Mouse (Mus musculus): ENCODE measurements around the gene Rab36. TPM values are rescaled to one million over a fixed set of nuclear protein-coding genes. Genes with fewer than 3 reads are reported as not detected.
A peak's percentile ranks its signal among the peaks of the same experiment; 100 is the strongest.

Gene Rab36
- polyA plus RNA-seq, 1 experiment from 2014 or later: 8.6 TPM

- Histone ChIP-seq H3K36me3 (ENCODE audit: control insufficient read depth, insufficient read depth, low read length) (no peaks in the 10 kb centered on the region), H3K9me3 (ENCODE audit: control insufficient read depth, low read length) (no peaks in the 10 kb centered on the region), H3K27me3 (ENCODE audit: control insufficient read depth, insufficient read depth, low read length) (no peaks in the 10 kb centered on the region), H3K4me3 (ENCODE audit: low read depth, low read length) (no peak overlapping the region), H3K4me1 (ENCODE audit: control insufficient read depth, insufficient read depth, low read length) (peaks cover 9% of the 10 kb centered on the region), H3K4me2 (ENCODE audit: low read depth) (no peak overlapping the region), H3K27ac (ENCODE audit: low read depth, low read length) (no peak overlapping the region), H3K9ac (ENCODE audit: low read length) (no peak overlapping the region)
- no peak for DNase-seq (ENCODE audit: low spot score)
- WGBS: 59% methylated on average over 8 of the region's 8 CpGs
- peak; percentile 27; the same call in 1 of the 2 replicates for ATAC-seq (ENCODE audit: insufficient read depth, low FRiP score, low TSS enrichment)
Measured at GRCm38 (mm10) chr10:75006889-75007662, 29.8 kb upstream of the Rab36 start.

- peaks cover 9% of the 10 kb centered on the region for H3K4me1 ChIP-seq (ENCODE audit: control insufficient read depth, insufficient read depth, low read length)
- DNase-seq (ENCODE audit: low spot score) (no peak), ATAC-seq (ENCODE audit: insufficient read depth, low FRiP score, low TSS enrichment) (no peak)
- no peaks in the 10 kb centered on the region for H3K9me3 ChIP-seq (ENCODE audit: control insufficient read depth, low read length)
- no peak overlapping the region for H3K4me2 ChIP-seq (ENCODE audit: low read depth)
- H3K36me3 ChIP-seq (ENCODE audit: control insufficient read depth, insufficient read depth, low read length): no peaks in the 10 kb centered on the region
- WGBS: 90% methylated on average over 15 of the region's 15 CpGs
- H3K9ac ChIP-seq (ENCODE audit: low read length): no peak overlapping the region
- no peak overlapping the region for H3K27ac ChIP-seq (ENCODE audit: low read depth, low read length)
- H3K4me3 ChIP-seq (ENCODE audit: low read depth, low read length): no peak overlapping the region
- no peaks in the 10 kb centered on the region for H3K27me3 ChIP-seq (ENCODE audit: control insufficient read depth, insufficient read depth, low read length)
Measured at GRCm38 (mm10) chr10:75010704-75011103, 26.2 kb upstream of the Rab36 start.

- ATAC-seq (ENCODE audit: insufficient read depth, low FRiP score, low TSS enrichment): no peak
- Histone ChIP-seq H3K4me2 (ENCODE audit: low read depth) (no peak overlapping the region), H3K9me3 (ENCODE audit: control insufficient read depth, low read length) (no peaks in the 10 kb centered on the region), H3K9ac (ENCODE audit: low read length) (no peak overlapping the region), H3K27me3 (ENCODE audit: control insufficient read depth, insufficient read depth, low read length) (no peaks in the 10 kb centered on the region), H3K4me1 (ENCODE audit: control insufficient read depth, insufficient read depth, low read length) (no peaks in the 10 kb centered on the region), H3K27ac (ENCODE audit: low read depth, low read length) (no peak overlapping the region), H3K4me3 (ENCODE audit: low read depth, low read length) (no peak overlapping the region), H3K36me3 (ENCODE audit: control insufficient read depth, insufficient read depth, low read length) (no peaks in the 10 kb centered on the region)
- DNase-seq (ENCODE audit: low spot score): no peak
- WGBS: 65% methylated on average over 14 of the region's 14 CpGs
Measured at GRCm38 (mm10) chr10:75015465-75015864, 21.4 kb upstream of the Rab36 start.

GRCm38 (mm10) chr10:75016481-75016880 lies 20.4 kb upstream of the Rab36 start:
- H3K4me1 ChIP-seq (ENCODE audit: control insufficient read depth, insufficient read depth, low read length): no peaks in the 10 kb centered on the region
- H3K4me2 ChIP-seq (ENCODE audit: low read depth): no peak overlapping the region
- no peak overlapping the region for H3K9ac ChIP-seq (ENCODE audit: low read length)
- no peak for ATAC-seq (ENCODE audit: insufficient read depth, low FRiP score, low TSS enrichment)
- no peaks in the 10 kb centered on the region for H3K9me3 ChIP-seq (ENCODE audit: control insufficient read depth, low read length)
- DNase-seq (ENCODE audit: low spot score): no peak
- no peaks in the 10 kb centered on the region for H3K36me3 ChIP-seq (ENCODE audit: control insufficient read depth, insufficient read depth, low read length)
- 92% methylated on average over 4 of the region's 4 CpGs for WGBS
- no peaks in the 10 kb centered on the region for H3K27me3 ChIP-seq (ENCODE audit: control insufficient read depth, insufficient read depth, low read length)
- no peak overlapping the region for H3K27ac ChIP-seq (ENCODE audit: low read depth, low read length)
- H3K4me3 ChIP-seq (ENCODE audit: low read depth, low read length): no peak overlapping the region

GRCm38 (mm10) chr10:75020271-75020670 lies 16.6 kb upstream of the Rab36 start:
- H3K27me3 ChIP-seq (ENCODE audit: control insufficient read depth, insufficient read depth, low read length): no peaks in the 10 kb centered on the region
- 80% methylated on average over 2 of the region's 2 CpGs for WGBS
- no peak for ATAC-seq (ENCODE audit: insufficient read depth, low FRiP score, low TSS enrichment)

GRCm38 (mm10) chr10:75021138-75021537 lies 15.7 kb upstream of the Rab36 start:
- Histone ChIP-seq H3K27me3 (ENCODE audit: control insufficient read depth, insufficient read depth, low read length) (no peaks in the 10 kb centered on the region), H3K4me1 (ENCODE audit: control insufficient read depth, insufficient read depth, low read length) (no peaks in the 10 kb centered on the region), H3K9me3 (ENCODE audit: control insufficient read depth, low read length) (no peaks in the 10 kb centered on the region), H3K9ac (ENCODE audit: low read length) (no peak overlapping the region), H3K27ac (ENCODE audit: low read depth, low read length) (no peak overlapping the region), H3K36me3 (ENCODE audit: control insufficient read depth, insufficient read depth, low read length) (no peaks in the 10 kb centered on the region), H3K4me2 (ENCODE audit: low read depth) (no peak overlapping the region), H3K4me3 (ENCODE audit: low read depth, low read length) (no peak overlapping the region)
- WGBS: 13% methylated on average over 6 of the region's 6 CpGs
- ATAC-seq (ENCODE audit: insufficient read depth, low FRiP score, low TSS enrichment): no peak
- DNase-seq (ENCODE audit: low spot score): peak; percentile 80

More at GRCm38 (mm10) chr10:75020271-75020670, 16.6 kb upstream of the Rab36 start:
- H3K4me3 ChIP-seq (ENCODE audit: low read depth, low read length): no peak overlapping the region
- H3K9me3 ChIP-seq (ENCODE audit: control insufficient read depth, low read length): no peaks in the 10 kb centered on the region
- H3K4me1 ChIP-seq (ENCODE audit: control insufficient read depth, insufficient read depth, low read length): no peaks in the 10 kb centered on the region
- H3K9ac ChIP-seq (ENCODE audit: low read length): no peak overlapping the region
- H3K4me2 ChIP-seq (ENCODE audit: low read depth): no peak overlapping the region
- H3K27ac ChIP-seq (ENCODE audit: low read depth, low read length): no peak overlapping the region
- H3K36me3 ChIP-seq (ENCODE audit: control insufficient read depth, insufficient read depth, low read length): no peaks in the 10 kb centered on the region
- DNase-seq (ENCODE audit: low spot score): no peak

GRCm38 (mm10) chr10:75026491-75026890 lies 10.4 kb upstream of the Rab36 start:
- H3K4me2 ChIP-seq (ENCODE audit: low read depth): no peak overlapping the region
- ATAC-seq (ENCODE audit: insufficient read depth, low FRiP score, low TSS enrichment) (no peak), DNase-seq (ENCODE audit: low spot score) (no peak)
- no peaks in the 10 kb centered on the region for H3K4me1 ChIP-seq (ENCODE audit: control insufficient read depth, insufficient read depth, low read length)
- no peaks in the 10 kb centered on the region for H3K27me3 ChIP-seq (ENCODE audit: control insufficient read depth, insufficient read depth, low read length)
- no peak overlapping the region for H3K27ac ChIP-seq (ENCODE audit: low read depth, low read length)
- WGBS: 69% methylated on average over 8 of the region's 8 CpGs
- no peaks in the 10 kb centered on the region for H3K36me3 ChIP-seq (ENCODE audit: control insufficient read depth, insufficient read depth, low read length)
- H3K9ac ChIP-seq (ENCODE audit: low read length): no peak overlapping the region
- no peak overlapping the region for H3K4me3 ChIP-seq (ENCODE audit: low read depth, low read length)
- H3K9me3 ChIP-seq (ENCODE audit: control insufficient read depth, low read length): no peaks in the 10 kb centered on the region

GRCm38 (mm10) chr10:75028743-75029142 lies 8.1 kb upstream of the Rab36 start:
- Histone ChIP-seq H3K9me3 (ENCODE audit: control insufficient read depth, low read length) (no peaks in the 10 kb centered on the region), H3K4me2 (ENCODE audit: low read depth) (no peak overlapping the region), H3K9ac (ENCODE audit: low read length) (no peak overlapping the region), H3K36me3 (ENCODE audit: control insufficient read depth, insufficient read depth, low read length) (no peaks in the 10 kb centered on the region), H3K4me3 (ENCODE audit: low read depth, low read length) (no peak overlapping the region), H3K27me3 (ENCODE audit: control insufficient read depth, insufficient read depth, low read length) (no peaks in the 10 kb centered on the region), H3K27ac (ENCODE audit: low read depth, low read length) (no peak overlapping the region), H3K4me1 (ENCODE audit: control insufficient read depth, insufficient read depth, low read length) (peaks cover 10% of the 10 kb centered on the region)
- 85% methylated on average over 8 of the region's 8 CpGs for WGBS
- DNase-seq (ENCODE audit: low spot score) (no peak), ATAC-seq (ENCODE audit: insufficient read depth, low FRiP score, low TSS enrichment) (no peak)

- Histone ChIP-seq H3K27me3 (ENCODE audit: control insufficient read depth, insufficient read depth, low read length) (no peaks in the 10 kb centered on the region), H3K9me3 (ENCODE audit: control insufficient read depth, low read length) (no peaks in the 10 kb centered on the region), H3K4me3 (ENCODE audit: low read depth, low read length) (no peak overlapping the region), H3K27ac (ENCODE audit: low read depth, low read length) (no peak overlapping the region), H3K36me3 (ENCODE audit: control insufficient read depth, insufficient read depth, low read length) (no peaks in the 10 kb centered on the region), H3K4me1 (ENCODE audit: control insufficient read depth, insufficient read depth, low read length) (peaks cover 10% of the 10 kb centered on the region), H3K4me2 (ENCODE audit: low read depth) (no peak overlapping the region), H3K9ac (ENCODE audit: low read length) (no peak overlapping the region)
- ATAC-seq (ENCODE audit: insufficient read depth, low FRiP score, low TSS enrichment) (no peak), DNase-seq (ENCODE audit: low spot score) (no peak)
- 87% methylated on average over 3 of the region's 3 CpGs for WGBS
Measured at GRCm38 (mm10) chr10:75029677-75030076, 7.2 kb upstream of the Rab36 start.
